Mouse (Mus musculus) spleen, postnatal 14 days (tissue): ENCODE data around the gene Plin3.

Experiments used
- DNase-seq, 2 experiments: peaks; one replicate each; pipeline ENCODE4 v3.0.0; 2021 to 2022; ENCODE audit warnings: low spot score in 2 of 2

The Plin3 gene

GRCm38 (mm10) chr17:56302363-56302996, 9.8 kb upstream of the Plin3 start:
- DNase-seq, result no peak

- DNase-seq, result no peak
Observed at GRCm38 (mm10) chr17:56300186-56300585, 7.5 kb upstream of the Plin3 start, which contains the start of gene Arrdc5. Gene Arrdc5 (minus strand): TSS chr17:56300286.

DNA sequence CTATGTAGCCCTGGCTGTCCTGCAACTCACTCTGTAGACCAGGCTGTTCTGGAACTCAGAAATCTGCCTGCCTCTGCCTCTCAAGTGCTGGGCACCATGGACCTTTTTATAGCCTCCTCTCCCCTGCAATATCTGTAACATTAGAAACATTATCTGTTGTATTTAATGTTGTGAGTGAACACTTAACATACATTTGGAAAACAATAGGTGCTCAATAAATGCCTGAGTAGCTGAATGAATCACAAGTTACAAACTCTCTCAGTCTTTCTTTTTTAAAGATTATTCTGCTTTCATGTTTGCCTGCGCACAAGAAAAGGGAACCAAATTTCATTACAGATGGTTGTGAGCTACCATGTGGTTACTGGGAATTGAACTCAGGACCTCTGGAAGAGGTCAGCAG, 5.6 kb upstream of the Plin3 start:
- no peak for DNase-seq

DNA sequence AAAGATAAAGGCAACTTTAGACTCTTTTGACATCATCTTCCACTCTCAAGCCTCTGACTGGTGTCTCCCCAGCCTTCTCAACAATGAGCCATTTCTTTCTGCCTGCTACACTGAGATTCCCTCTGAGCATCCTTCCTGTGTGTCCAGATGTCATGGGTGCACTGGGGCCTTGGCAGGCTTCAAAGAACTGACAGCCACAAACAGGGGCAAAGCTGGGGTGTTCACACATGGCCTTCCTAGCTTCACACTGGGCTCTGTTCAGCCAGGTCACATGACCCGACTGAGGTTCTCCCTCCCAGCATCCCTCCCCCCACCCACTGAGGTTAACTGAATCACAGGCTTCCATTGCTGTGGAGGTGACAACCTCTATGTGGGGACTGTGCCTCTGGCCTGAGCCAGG, 3.5 kb upstream of the Plin3 start:
- DNase-seq, result no peak

GRCm38 (mm10) chr17:56294241-56294640, 1.6 kb upstream of the Plin3 start:
- DNase-seq, result no peak

DNA sequence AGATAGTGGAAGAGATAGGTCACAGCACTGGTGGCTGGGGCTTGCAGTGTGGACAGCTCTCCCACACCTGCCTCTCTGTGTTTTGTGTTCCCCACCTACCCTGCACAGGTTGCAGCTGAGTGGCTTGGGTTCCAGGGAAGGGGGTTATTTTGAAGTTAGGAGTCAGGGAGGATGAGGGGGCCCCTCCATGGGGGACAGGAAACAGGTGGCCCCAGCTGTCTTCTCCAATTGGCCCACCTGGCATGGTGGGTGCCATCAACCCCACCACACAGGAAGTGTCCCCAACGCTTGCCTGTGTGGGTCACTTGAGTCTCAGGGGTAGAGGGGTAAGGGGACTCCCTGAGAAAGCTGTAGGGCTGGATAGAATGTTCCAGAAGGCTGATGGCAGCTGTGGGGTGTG, 618 bp upstream of the Plin3 start:
- no peak for DNase-seq

DNA sequence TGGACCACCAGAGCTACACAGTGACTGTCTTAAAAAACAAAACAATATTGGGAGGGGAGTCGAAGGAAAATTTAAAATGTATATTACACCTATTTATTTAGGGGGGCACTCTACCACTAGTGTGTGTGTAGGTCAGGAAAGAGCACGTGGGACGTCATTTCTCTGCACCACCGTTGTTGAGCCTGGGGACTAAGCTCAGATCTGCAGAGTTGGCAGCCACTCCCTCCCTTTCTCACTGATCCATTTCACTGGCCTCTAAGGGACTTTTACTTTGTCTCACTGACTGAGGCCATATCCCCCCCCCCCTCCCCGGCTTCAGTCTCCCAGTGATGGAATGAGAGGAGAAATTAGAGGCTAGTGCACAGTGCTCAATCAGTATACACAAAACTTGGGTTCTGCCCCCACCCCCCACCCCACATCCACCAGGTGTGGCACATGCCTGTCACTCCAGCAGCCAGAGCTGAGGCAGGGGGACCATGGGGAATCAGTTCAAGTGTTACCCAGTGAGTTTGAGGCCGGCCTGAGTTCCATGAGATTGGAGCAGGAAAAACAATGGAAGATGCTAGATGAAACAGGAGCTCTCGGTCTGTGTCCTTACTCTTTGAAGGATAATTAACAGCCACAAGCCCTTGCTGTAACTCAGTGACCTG, 722 bp downstream of the Plin3 start:
- no peak for DNase-seq

GRCm38 (mm10) chr17:56291171-56291511, 1.5 kb downstream of the Plin3 start:
- DNase-seq, result peak; percentile 73 to 85

- DNase-seq, result peak; percentile 92 to 93
Observed at GRCm38 (mm10) chr17:56290388-56291170, 2.1 kb downstream of the Plin3 start.

GRCm38 (mm10) chr17:56289371-56290331, 3.0 kb downstream of the Plin3 start:
- no peak for DNase-seq

DNA sequence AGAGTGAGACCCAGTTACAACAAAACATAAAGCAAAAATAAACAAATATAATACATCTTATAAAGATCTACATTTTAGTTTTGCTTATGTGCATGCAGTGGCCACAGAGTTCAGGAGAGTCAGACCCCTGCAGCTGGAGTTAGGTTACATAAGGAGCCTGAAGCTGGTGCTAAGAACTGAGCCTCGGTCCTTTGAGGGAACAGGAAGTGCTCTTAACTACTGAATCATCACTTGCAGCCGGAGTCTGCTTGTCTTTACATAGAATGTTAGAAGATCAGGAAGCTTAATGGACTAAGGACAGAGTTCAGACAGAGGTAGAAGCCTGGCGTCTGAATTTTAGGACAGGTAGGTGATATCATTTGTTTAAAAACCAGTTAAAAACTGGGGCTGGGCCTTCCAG, 3.8 kb downstream of the Plin3 start:
- no peak for DNase-seq

DNA sequence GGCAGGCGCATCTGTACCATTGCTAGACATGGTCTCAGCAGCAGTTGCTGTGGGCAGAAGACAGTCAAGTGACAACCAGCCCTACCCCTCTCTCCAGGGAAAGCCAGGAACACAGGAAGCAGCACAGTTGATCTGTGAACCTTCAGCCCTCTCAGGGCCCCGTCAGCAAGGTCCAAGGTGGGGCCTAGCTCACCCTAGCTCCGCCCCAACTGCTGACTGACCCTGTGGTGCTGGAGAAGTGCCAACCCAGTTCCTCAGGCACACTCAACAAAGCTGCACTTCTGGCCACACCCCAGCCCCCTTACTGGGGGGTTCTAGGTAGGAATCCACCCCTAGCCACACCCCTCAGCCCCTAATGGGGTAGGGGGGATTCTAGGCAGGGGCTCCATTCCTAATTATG, 4.8 kb downstream of the Plin3 start:
- DNase-seq, result no peak

DNA sequence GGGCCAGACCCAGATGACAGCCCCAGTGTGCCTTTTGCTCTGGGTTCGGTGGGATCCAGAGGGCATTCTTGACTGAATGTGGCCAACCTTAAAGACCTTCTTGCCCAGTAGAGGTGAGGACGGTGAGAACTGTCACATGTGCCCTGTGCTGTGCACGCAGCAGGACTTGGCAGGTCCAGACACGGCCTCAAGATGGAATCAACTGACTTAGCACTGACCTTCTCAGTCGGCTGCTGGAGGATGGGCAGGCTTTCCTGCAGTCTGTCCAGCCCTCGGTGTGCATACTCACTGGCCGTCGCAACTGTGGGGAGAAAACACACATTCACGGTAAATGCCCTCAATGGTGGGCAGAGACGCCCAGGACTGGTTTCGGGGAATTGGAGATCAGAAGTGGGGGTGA, 6.7 kb downstream of the Plin3 start:
- DNase-seq, result no peak

GRCm38 (mm10) chr17:56283316-56283715, 9.4 kb downstream of the Plin3 start:
- DNase-seq, result no peak

DNA sequence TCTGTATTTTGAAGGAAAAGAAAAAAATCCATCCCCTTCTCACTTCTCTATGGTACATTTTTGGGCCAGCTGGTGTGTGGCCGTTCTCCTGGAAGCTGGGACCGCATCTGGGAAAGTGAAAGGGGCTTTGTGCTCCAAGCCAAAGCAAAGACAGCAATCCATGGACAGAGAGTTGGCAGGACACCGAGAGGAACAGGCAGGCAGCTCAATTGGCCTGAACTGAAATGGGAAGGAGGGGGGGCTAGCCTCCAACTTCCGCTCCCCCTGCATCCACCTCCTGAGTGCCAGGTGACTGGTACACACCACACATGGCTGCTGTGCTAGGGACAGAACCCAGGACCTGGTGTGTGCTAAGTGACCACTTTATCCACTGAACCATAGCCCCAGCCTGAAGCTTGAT, 9.9 kb downstream of the Plin3 start:
- DNase-seq, result no peak

DNA sequence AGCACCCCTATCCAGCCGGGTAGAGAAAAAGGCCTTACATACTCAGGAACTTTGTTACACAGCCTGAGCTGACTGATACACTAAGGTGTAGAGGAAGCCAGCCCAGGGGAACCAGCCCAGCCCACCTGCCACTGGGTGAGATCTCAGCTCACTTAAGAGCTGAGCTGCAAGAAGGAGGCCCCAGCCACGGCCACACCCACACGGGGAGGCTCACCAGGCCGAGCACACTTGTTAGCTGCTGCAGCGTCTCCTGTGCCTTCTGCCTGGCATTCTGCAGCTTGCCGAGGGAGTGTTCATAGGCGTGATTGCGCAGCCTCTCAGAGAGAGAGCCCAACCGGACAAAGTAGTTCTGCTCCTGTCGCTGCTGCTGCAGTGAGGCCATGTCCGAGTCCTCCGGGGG, 11.5 kb downstream of the Plin3 start:
- no peak for DNase-seq

GRCm38 (mm10) chr17:56279481-56280155, 13.1 kb downstream of the Plin3 start:
- DNase-seq, result no peak

DNA sequence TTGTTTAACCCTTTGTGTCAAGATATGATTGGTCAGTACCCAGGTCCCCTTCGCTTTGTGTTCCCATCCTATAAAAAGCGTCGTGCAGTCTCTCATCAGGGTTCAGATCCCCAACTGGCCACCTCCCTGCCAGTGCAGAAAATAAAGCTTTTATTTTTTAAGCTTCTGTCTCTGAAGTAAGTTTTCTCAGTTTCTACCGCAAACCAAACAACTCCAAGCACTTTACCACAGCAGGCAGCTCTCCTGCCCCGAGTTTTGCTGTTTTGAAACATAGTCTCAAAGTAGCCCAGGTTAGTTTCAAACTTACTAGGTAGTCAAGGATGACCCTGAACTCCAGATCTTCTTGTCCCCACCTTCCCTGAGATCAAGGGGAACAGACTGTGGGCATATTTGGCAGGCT, 14.3 kb downstream of the Plin3 start:
- DNase-seq, result no peak

DNA sequence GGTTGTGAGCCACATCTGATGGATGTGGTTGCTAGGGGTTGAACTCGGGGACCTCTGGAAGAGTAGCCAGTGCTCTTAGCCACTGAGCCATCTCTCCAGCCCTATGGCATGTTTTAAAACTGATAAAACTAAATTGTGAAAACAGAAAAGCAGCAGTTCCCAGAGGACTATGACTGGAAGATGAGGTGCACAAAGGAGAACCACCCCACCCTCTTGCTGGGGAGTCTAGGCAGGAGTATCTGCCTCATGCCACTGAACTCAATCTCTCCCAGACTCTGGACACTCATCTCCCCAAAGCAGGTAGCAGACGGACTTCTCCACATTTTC, 15.1 kb downstream of the Plin3 start:
- no peak for DNase-seq

DNA sequence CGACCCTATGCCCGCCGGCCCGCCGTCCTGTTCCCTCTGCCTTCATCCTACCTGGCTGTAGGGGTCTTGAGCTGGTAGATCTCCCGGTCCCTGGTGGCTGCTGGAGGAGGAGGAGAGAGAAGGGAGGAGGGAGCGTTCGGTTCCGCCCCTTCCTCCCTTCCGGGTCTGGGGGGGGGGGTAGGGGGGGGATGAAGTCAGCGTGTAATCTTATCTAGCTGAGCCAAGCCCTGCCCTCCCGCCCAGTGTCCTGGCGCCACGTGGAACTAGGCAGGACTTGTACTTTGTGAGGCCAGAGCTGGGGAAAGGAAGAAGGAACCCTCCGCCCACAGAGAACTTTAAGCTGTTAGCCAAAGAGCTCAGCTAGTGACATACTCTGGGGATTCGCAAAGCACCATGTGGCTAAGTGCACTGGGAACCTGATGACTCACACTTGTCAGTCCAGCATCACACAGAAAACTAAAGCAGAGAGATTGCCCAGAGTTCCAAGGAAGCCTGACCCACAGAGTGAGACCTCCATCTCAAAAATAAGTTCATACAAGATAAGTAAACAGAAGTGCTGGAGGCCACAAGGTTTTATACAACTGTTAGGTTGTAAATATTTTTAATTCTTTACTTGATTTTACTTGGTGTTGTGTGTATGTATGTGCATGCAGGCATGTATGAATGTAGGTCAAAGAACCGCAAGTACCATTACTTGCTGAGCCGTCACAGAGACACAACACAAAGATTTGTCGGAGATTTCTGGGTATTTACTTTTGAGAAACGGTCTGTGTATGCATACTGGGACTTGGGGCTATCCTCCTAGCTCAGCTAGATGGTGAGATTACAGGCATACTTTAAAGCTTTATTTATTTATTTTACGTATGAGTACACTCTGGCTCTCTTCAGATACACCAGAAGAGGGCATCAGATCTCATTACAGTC, 15.8 kb downstream of the Plin3 start, which contains the start of gene Ticam1:
Gene Ticam1, minus strand, starts transcription at position 144 of the 924 bp plus-strand sequence.
- peak; percentile 61 to 69 for DNase-seq
